Mouse (Mus musculus) neutrophil, adult 83 days (primary cell): Measurements from ENCODE around the gene Riox1. TPM values are rescaled to one million over a fixed set of nuclear protein-coding genes. Genes with fewer than 3 reads are reported as not detected.

Experiments
- total RNA-seq, 2 experiments: library from RNA; stranded (reverse); gene quantifications; one replicate each; pipeline ENCODE4 v1.2.4; 2023

The Riox1 gene
- total RNA-seq = 10 to 100 TPM; 42.3 to 49.1 TPM

GRCm38 (mm10) chr12:83950493-83950839 is at the start of gene Riox1:
Gene Riox1, plus strand, starts transcription at chr12:83950608.

DNA sequence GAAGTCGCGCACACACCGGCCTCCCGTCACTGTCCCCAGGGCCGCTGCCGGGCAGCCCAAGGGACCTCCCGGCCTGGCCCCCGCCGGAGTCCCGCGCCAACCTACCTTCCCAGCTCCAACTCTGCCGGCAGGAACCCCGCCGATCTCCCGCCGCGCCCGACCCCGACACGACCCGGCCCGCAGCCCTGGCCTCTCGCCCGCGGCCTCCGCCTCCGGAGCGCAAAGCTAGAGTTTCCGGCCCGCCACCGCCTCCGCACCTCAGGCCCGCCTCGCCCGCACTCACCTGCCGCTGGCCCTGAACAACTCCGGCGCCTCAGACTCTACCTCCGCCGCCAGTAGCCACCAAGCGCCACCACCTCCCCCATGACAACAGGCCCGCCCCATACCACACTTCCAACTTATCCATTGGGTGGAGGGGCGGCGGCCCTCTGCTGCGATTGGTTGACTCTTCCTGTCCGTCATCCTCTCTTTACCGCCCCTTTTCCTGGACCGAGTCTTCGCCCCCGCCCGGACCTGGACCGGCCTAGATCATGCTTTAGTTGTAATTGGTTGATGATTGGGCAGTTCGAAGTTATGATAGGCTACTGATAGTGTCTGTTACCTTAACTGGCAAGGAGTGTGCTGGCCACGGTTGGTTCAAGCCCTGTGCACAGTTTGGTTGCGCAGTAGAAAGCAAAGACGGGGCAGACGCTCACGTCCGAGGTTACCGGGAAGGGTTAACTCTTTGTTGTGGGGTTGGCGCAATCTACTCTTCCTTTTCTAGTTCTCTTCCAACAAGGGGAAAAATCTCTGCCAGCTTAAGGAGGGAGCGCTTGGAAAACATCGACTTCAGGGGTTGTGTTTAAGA is 28.6 kb upstream of the Riox1 start, which contains the start of gene Numb:
TSS of gene Numb (minus strand) at position 400 of the 847 bp plus-strand sequence.

DNA sequence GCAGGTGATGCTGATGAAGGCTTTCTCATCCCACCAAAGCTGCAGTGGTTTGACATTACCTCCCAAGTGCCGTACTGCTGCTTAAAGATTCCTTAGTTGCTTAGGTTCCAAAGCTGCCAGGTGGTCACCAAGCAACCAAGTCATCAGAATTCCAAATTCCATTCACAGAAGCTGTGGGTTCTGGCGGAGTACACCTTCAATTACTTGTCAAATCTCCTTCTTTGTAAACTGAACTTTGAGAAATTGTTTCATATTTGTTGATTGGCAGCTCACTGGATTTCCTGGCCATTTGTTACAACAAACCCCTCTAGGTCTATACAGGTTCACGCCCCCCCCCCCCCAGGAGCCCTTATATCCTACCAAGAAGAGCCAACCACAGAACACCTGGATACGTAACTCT is 34.3 kb downstream of the Riox1 start, which contains the start of gene Heatr4:
TSS of gene Heatr4 (minus strand) at position 101 of the 400 bp plus-strand sequence.

DNA sequence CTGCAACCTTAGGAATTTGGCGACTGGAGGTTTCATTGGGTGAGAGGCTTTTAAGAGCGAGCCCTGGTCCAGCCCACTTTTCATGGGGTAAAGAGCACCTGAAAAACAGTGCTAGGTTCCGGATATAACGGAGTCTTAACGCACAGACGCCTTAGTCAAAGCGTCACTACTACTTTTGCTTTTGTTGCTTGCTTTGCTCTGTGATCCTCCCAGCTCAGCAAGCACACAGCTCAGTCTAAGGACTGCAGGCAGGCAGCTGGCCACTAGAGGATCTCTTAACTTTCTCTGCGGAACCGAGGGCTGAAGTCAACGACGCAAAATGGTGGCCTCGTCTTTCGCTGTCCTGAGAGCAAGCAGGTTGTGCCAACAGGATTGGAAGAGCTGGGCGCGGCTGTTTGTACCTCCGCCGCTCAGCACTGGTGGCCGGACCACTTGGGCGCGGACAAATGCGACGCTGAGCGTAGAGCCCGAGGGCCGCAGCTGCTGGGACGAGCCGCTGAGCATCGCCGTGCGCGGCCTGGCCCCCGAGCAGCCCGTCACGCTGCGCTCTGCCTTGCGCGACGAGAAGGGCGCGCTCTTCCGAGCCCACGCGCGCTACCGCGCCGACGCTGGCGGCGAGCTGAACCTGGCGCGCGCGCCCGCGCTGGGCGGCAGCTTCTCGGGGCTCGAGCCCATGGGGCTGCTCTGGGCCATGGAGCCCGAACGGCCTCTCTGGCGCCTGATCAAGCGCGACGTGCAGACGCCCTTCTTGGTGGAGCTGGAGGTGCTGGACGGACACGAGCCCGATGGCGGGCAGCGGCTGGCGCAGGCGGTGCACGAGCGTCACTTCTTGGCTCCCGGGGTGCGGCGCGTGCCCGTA is 37.4 kb downstream of the Riox1 start, which contains the start of gene Acot2:
TSS of gene Acot2 (plus strand) at position 279 of the 859 bp plus-strand sequence.

Other genes starting within 250 kb of the Riox1 start
- gene Papln, start 187.0 kb upstream of the Riox1 start, total RNA-seq = not detected
- gene Numb, start 28.7 kb upstream of the Riox1 start, total RNA-seq = 100 to 1,000 TPM; 107 to 116 TPM
- gene Heatr4, start 34.2 kb downstream of the Riox1 start, total RNA-seq = not detected
- gene Acot2, start 37.3 kb downstream of the Riox1 start, total RNA-seq = 1 to 10 TPM; 4.3 to 5.3 TPM
- gene Acot1, start 58.9 kb downstream of the Riox1 start, total RNA-seq = 10 to 100 TPM; 20.0 to 20.2 TPM
- under 1 TPM in 1 of 2 experiments, not detected in 1; 0.11 TPM for gene Acot4, start 87.8 kb downstream of the Riox1 start, total RNA-seq
- gene Gm49366, start 88.3 kb downstream of the Riox1 start, total RNA-seq = not detected
- not detected for gene Acot3, start 101.5 kb downstream of the Riox1 start, total RNA-seq
- not detected for gene Acot5, start 118.7 kb downstream of the Riox1 start, total RNA-seq
- under 1 TPM; 0.55 to 0.83 TPM for gene Acot6, start 150.0 kb downstream of the Riox1 start, total RNA-seq
- gene Dnal1, start 163.8 kb downstream of the Riox1 start, total RNA-seq = 1 to 10 TPM in 1 of 2 experiments, under 1 TPM in 1; 0.18 to 1.3 TPM
- 1 to 10 TPM; 1.9 to 2.9 TPM for gene Pnma1, start 197.9 kb downstream of the Riox1 start, total RNA-seq